Mouse (Mus musculus) liver, embryonic 16.5 days (tissue): ENCODE measurements around the gene Rab28. TPM values are rescaled to one million over a fixed set of nuclear protein-coding genes. Genes with fewer than 3 reads are reported as not detected.

Source experiments
- ATAC-seq: fragments of 200-750 bp; cut with Nextera tagmentation; 2 replicates; pipeline ENCODE4 v1.8.0; 2017; ENCODE audit warnings: low read depth, mild to moderate bottlenecking, moderate number of reproducible peaks, moderate library complexity
- H3K27ac ChIP-seq: fragments of 300-500 bp; sonication (generic); 2 replicates; pipeline ENCODE4 v1.5.1; 2014; ENCODE audit warnings: mild to moderate bottlenecking, low read length
- H3K27me3 ChIP-seq: fragments of 300-500 bp; sonication (generic); 2 replicates; pipeline ENCODE4 v1.6.1; 2014; ENCODE audit warnings: low read depth, low read length, mixed read lengths; ENCODE audit not compliant: control insufficient read depth, insufficient read depth
- H3K36me3 ChIP-seq: fragments of 300-500 bp; sonication (generic); 2 replicates; pipeline ENCODE4 v1.6.1; 2014; ENCODE audit warnings: mild to moderate bottlenecking; ENCODE audit not compliant: control insufficient read depth, insufficient read depth
- H3K4me1 ChIP-seq: fragments of 300-500 bp; sonication (generic); 2 replicates; pipeline ENCODE4 v1.6.1; 2014; ENCODE audit warnings: low read depth, low read length, mixed read lengths; ENCODE audit not compliant: control insufficient read depth
- H3K4me2 ChIP-seq: fragments of 300-500 bp; sonication (generic); 2 replicates; pipeline ENCODE4 v1.6.1; 2014; ENCODE audit warnings: low read depth, low read length, mixed read lengths
- H3K4me3 ChIP-seq: fragments of 300-500 bp; sonication (generic); 2 replicates; pipeline ENCODE4 v1.5.1; 2014; ENCODE audit warnings: low read depth, mild to moderate bottlenecking, low read length
- H3K9ac ChIP-seq: fragments of 300-500 bp; sonication (generic); 2 replicates; pipeline ENCODE4 v1.6.1; 2014; ENCODE audit warnings: low read depth, low read length
- H3K9me3 ChIP-seq: fragments of 300-500 bp; sonication (generic); replicated peaks from 2 replicates; pipeline ENCODE4 v1.6.1; 2016; ENCODE audit warnings: low read length; ENCODE audit not compliant: control insufficient read depth
- WGBS: fragments of 180-500 bp; shearing (Covaris S2); extraction: QIAGEN DNeasy Blood & Tissue Kit; methylation state at CpG from one replicate; pipeline ENCODE4 v1.1.7; 2014; ENCODE audit not compliant: insufficient replicate concordance; 5-methylcytosine and 5-hydroxymethylcytosine counted together
- polyA plus RNA-seq: library from polyadenylated mRNA; unstranded; fragments of >200 nt; fragmentation: Nextera tagmentation; extraction: Ambion mirVana; gene quantifications from 2 replicates; pipeline ENCODE4 v1.2.1, GENCODE M21; 2015

Rab28 gene
- polyA plus RNA-seq, 1 experiment from 2014 or later = 15.1 TPM

GRCm38 (mm10) chr5:41596242-41597117, 111.5 kb downstream of the Rab28 start:
- Histone ChIP-seq H3K9me3 (no peaks in the 10 kb centered on the region), H3K9ac (no peak overlapping the region), H3K27ac (no peak overlapping the region), H3K27me3 (no peaks in the 10 kb centered on the region), H3K4me1 (no peaks in the 10 kb centered on the region), H3K4me3 (no peak overlapping the region), H3K36me3 (no peaks in the 10 kb centered on the region), H3K4me2 (no peak overlapping the region)
- WGBS = 54% methylated on average over 3 of the region's 3 CpGs
- ATAC-seq = no peak

- Histone ChIP-seq H3K27ac (no peak overlapping the region), H3K36me3 (no peaks in the 10 kb centered on the region), H3K4me1 (no peaks in the 10 kb centered on the region), H3K9ac (no peak overlapping the region), H3K4me3 (no peak overlapping the region), H3K27me3 (no peaks in the 10 kb centered on the region), H3K9me3 (no peaks in the 10 kb centered on the region), H3K4me2 (no peak overlapping the region)
- 48% methylated on average over 3 of the region's 3 CpGs for WGBS
- no peak for ATAC-seq
These were observed 112.8 kb downstream of the Rab28 start for GRCm38 (mm10) chr5:41595199-41595598.

DNA sequence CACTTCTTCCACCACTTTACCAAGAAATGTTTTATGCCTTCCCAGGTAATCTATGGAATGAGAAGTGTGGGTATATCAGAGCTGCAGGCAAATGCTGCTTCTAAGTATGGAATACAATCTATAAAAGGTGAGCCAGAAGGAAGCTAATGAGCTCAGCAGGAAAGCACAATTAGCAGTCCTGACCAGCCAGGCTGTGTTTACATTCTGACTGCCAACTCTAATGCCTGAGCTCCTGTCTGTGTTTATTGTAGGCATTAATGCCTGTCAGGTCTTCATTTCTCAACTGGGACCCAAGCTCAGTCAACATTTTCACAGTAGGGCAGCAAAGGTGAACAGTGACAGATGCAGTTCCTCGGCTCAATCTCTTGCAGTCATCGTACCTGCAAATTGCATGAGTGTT, 129.9 kb downstream of the Rab28 start:
- no peaks in the 10 kb centered on the region for H3K4me1 ChIP-seq
- H3K27ac ChIP-seq = no peak overlapping the region
- no peaks in the 10 kb centered on the region for H3K9me3 ChIP-seq
- ATAC-seq = no peak
- H3K9ac ChIP-seq = no peak overlapping the region
- no peaks in the 10 kb centered on the region for H3K36me3 ChIP-seq
- H3K4me2 ChIP-seq = no peak overlapping the region
- 61% methylated on average over 2 of the region's 2 CpGs for WGBS
- H3K27me3 ChIP-seq = no peaks in the 10 kb centered on the region
- H3K4me3 ChIP-seq = no peak overlapping the region

Other genes with a start within 250 kb of the Rab28 start
- gene Nkx3-2, start 56.3 kb upstream of the Rab28 start, polyA plus RNA-seq = not detected in 2 replicates
- gene Bod1l, start 136.2 kb upstream of the Rab28 start, polyA plus RNA-seq = 7.1 and 7.7 TPM in 2 replicates